Mouse (Mus musculus) limb, embryonic 10.5 days (tissue): ENCODE measurements around the gene 4931414P19Rik. TPM values are rescaled to one million over a fixed set of nuclear protein-coding genes. Genes with fewer than 3 reads are reported as not detected.

Source experiments
- DNase-seq: peaks from one replicate; pipeline ENCODE4 v3.0.0-alpha.2; 2017; ENCODE audit warnings: low spot score
- H3K27ac ChIP-seq: fragments of 300-500 bp; sonication (generic); 2 replicates; pipeline ENCODE4 v1.5.1; 2016; ENCODE audit warnings: mild to moderate bottlenecking
- H3K27me3 ChIP-seq: fragments of 300-500 bp; sonication (generic); 2 replicates; pipeline ENCODE4 v1.6.1; 2016; ENCODE audit warnings: low read depth, mild to moderate bottlenecking; ENCODE audit not compliant: poor library complexity, severe bottlenecking
- H3K36me3 ChIP-seq: fragments of 300-500 bp; sonication (generic); 2 replicates; pipeline ENCODE4 v1.6.1; 2016; ENCODE audit warnings: mild to moderate bottlenecking, moderate library complexity
- H3K4me1 ChIP-seq: fragments of 300-500 bp; sonication (generic); 2 replicates; pipeline ENCODE4 v1.6.1; 2016
- H3K4me3 ChIP-seq: fragments of 300-500 bp; sonication (generic); 2 replicates; pipeline ENCODE4 v1.5.1; 2016; ENCODE audit warnings: mild to moderate bottlenecking, moderate library complexity
- H3K9me3 ChIP-seq: fragments of 300-500 bp; sonication (generic); replicated peaks from 2 replicates; pipeline ENCODE4 v1.6.1; 2016; ENCODE audit warnings: mild to moderate bottlenecking
- WGBS: fragments of 180-500 bp; shearing (Covaris S2); methylation state at CpG from one replicate; pipeline ENCODE4 v1.1.7; 2016; 5-methylcytosine and 5-hydroxymethylcytosine counted together
- polyA plus RNA-seq: library from polyadenylated mRNA; unstranded; fragments of >200 nt; fragmentation: Nextera tagmentation; extraction: Ambion mirVana; gene quantifications from 2 replicates; pipeline ENCODE4 v1.2.1, GENCODE M21; 2016

4931414P19Rik gene
- polyA plus RNA-seq, 1 experiment from 2014 or later = 13.5 TPM

DNA sequence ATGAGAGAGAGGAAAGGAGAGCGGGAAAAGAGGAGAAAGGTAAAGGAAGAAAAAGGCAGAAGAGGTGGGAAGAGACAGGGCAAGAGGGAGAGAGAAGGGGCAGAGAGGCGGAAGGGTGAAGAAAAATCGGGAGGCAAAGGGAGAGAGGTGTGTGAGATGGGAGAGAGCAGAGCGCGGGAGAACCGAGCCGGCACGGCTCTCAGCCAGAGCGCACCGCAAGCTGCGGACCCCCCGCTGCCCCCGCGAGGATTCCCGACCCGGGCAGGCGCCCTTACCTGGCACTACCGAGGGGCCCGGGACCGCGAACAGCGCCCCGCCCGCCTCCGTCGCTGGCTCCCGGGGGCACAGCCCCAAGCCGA, 35.1 kb upstream of the 4931414P19Rik start, which contains the start of gene Gm17606:
TSS of gene Gm17606 (plus strand) at position 7 of the 359 bp plus-strand sequence.
- peaks cover 32% of the 10 kb centered on the region for H3K4me1 ChIP-seq
- DNase-seq = no peak
- H3K4me3 ChIP-seq = peak within 1 kb of the TSS; percentile 87
- peaks cover 74% of the 10 kb centered on the region for H3K36me3 ChIP-seq
- no peaks in the 10 kb centered on the region for H3K27me3 ChIP-seq
- no peaks in the 10 kb centered on the region for H3K9me3 ChIP-seq
- 1% methylated on average over 28 of the region's 28 CpGs for WGBS
- peak within 1 kb of the TSS; percentile 95 for H3K27ac ChIP-seq

DNA sequence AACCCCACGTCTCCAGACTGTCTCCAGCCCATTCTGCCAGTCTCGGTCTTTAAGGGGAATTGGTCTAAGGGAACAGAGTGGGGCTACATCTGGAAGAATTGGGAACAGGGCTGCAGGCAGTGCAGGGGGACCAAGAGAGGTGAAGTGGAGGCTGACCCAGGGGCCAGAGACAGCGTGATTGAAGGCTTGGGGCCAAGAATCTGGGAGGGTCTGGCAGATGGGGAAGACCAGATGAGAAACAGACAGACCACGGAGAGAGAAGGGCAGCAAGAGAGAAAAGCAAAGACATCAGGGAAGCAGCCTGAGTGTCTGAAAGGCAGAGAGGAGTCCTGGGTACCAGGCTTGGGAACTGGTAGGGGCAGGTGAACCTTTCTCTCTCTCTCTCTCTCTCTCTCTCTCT, 34.3 kb upstream of the 4931414P19Rik start:
- H3K4me1 ChIP-seq = peaks cover 32% of the 10 kb centered on the region
- H3K36me3 ChIP-seq = peaks cover 74% of the 10 kb centered on the region
- H3K27ac ChIP-seq = peak overlapping the region; percentile 95
- no peaks in the 10 kb centered on the region for H3K27me3 ChIP-seq
- no peaks in the 10 kb centered on the region for H3K9me3 ChIP-seq
- WGBS = 9% methylated on average over 4 of the region's 4 CpGs
- peak; percentile 43 for DNase-seq
- peak overlapping the region; percentile 87 for H3K4me3 ChIP-seq

- H3K27ac ChIP-seq = no peak overlapping the region
- no peak for DNase-seq
- no peaks in the 10 kb centered on the region for H3K9me3 ChIP-seq
- H3K4me3 ChIP-seq = no peak overlapping the region
- no peaks in the 10 kb centered on the region for H3K27me3 ChIP-seq
- peaks cover 32% of the 10 kb centered on the region for H3K4me1 ChIP-seq
- WGBS = 88% methylated on average over 5 of the region's 5 CpGs
- peaks cover 74% of the 10 kb centered on the region for H3K36me3 ChIP-seq
These were observed 32.4 kb upstream of the 4931414P19Rik start for GRCm38 (mm10) chr14:54638210-54638609.

- peak; percentile 78 for DNase-seq
- H3K36me3 ChIP-seq = peaks cover 75% of the 10 kb centered on the region
These were observed 31.2 kb upstream of the 4931414P19Rik start for GRCm38 (mm10) chr14:54636954-54637353.

GRCm38 (mm10) chr14:54634182-54634581, 28.4 kb upstream of the 4931414P19Rik start:
- 83% methylated on average over 4 of the region's 4 CpGs for WGBS
- no peak for DNase-seq
- no peak overlapping the region for H3K4me3 ChIP-seq
- H3K4me1 ChIP-seq = peaks cover 7% of the 10 kb centered on the region
- peaks cover 97% of the 10 kb centered on the region for H3K36me3 ChIP-seq
- H3K27ac ChIP-seq = no peak overlapping the region
- no peaks in the 10 kb centered on the region for H3K27me3 ChIP-seq
- no peaks in the 10 kb centered on the region for H3K9me3 ChIP-seq

More at GRCm38 (mm10) chr14:54636954-54637353, 31.2 kb upstream of the 4931414P19Rik start:
- WGBS = 51% methylated on average over 8 of the region's 8 CpGs
- H3K27ac ChIP-seq = no peak overlapping the region
- H3K9me3 ChIP-seq = no peaks in the 10 kb centered on the region
- no peak overlapping the region for H3K4me3 ChIP-seq
- H3K27me3 ChIP-seq = no peaks in the 10 kb centered on the region
- peaks cover 32% of the 10 kb centered on the region for H3K4me1 ChIP-seq

GRCm38 (mm10) chr14:54632252-54632651, 26.5 kb upstream of the 4931414P19Rik start:
- WGBS = 92% methylated on average over 37 of the region's 37 CpGs
- H3K36me3 ChIP-seq = peaks cover 81% of the 10 kb centered on the region

GRCm38 (mm10) chr14:54631240-54631599, 25.4 kb upstream of the 4931414P19Rik start:
- no peak for DNase-seq
- H3K4me3 ChIP-seq = no peak overlapping the region
- no peaks in the 10 kb centered on the region for H3K4me1 ChIP-seq
- 83% methylated on average over 4 of the region's 4 CpGs for WGBS
- H3K36me3 ChIP-seq = peaks cover 70% of the 10 kb centered on the region
- H3K9me3 ChIP-seq = no peaks in the 10 kb centered on the region
- no peak overlapping the region for H3K27ac ChIP-seq
- H3K27me3 ChIP-seq = no peaks in the 10 kb centered on the region

More at GRCm38 (mm10) chr14:54632252-54632651, 26.5 kb upstream of the 4931414P19Rik start:
- no peaks in the 10 kb centered on the region for H3K27me3 ChIP-seq
- no peaks in the 10 kb centered on the region for H3K9me3 ChIP-seq
- H3K27ac ChIP-seq = no peak overlapping the region
- no peak overlapping the region for H3K4me3 ChIP-seq
- DNase-seq = no peak
- no peaks in the 10 kb centered on the region for H3K4me1 ChIP-seq

GRCm38 (mm10) chr14:54630583-54631239, 24.9 kb upstream of the 4931414P19Rik start:
- no peak overlapping the region for H3K27ac ChIP-seq
- no peaks in the 10 kb centered on the region for H3K9me3 ChIP-seq
- WGBS = 86% methylated on average over 11 of the region's 11 CpGs
- H3K36me3 ChIP-seq = peaks cover 65% of the 10 kb centered on the region
- H3K27me3 ChIP-seq = no peaks in the 10 kb centered on the region
- no peaks in the 10 kb centered on the region for H3K4me1 ChIP-seq
- no peak for DNase-seq
- no peak overlapping the region for H3K4me3 ChIP-seq

DNA sequence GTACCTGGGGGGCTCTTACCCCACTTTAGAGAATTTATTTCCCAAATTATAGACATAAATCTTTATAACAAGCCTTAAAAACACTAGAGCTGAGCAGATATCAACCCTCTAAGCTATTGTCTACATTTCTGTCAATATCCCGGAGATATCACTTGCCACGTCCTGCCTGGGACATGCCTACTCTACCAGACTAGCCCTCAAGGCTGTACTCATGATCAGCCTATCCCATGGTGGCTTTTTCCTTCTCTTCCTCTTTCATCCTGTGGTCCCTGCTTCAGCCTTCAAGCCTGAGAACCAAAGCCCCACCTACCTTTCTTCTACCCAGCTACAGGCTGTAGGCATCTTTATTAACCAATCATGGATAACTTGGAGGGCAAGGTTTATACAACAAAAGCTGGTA, 24.0 kb upstream of the 4931414P19Rik start:
- H3K4me1 ChIP-seq = no peaks in the 10 kb centered on the region
- H3K9me3 ChIP-seq = no peaks in the 10 kb centered on the region
- no peaks in the 10 kb centered on the region for H3K27me3 ChIP-seq
- no peak overlapping the region for H3K27ac ChIP-seq
- H3K36me3 ChIP-seq = peaks cover 57% of the 10 kb centered on the region
- WGBS = 84% methylated on average over 2 of the region's 2 CpGs
- DNase-seq = no peak
- no peak overlapping the region for H3K4me3 ChIP-seq

GRCm38 (mm10) chr14:54628103-54628502, 22.3 kb upstream of the 4931414P19Rik start:
- H3K9me3 ChIP-seq = no peaks in the 10 kb centered on the region
- DNase-seq = no peak
- H3K36me3 ChIP-seq = peaks cover 40% of the 10 kb centered on the region
- no peak overlapping the region for H3K27ac ChIP-seq
- H3K4me3 ChIP-seq = no peak overlapping the region
- WGBS = 74% methylated on average over 5 of the region's 5 CpGs
- no peaks in the 10 kb centered on the region for H3K4me1 ChIP-seq
- H3K27me3 ChIP-seq = no peaks in the 10 kb centered on the region

DNA sequence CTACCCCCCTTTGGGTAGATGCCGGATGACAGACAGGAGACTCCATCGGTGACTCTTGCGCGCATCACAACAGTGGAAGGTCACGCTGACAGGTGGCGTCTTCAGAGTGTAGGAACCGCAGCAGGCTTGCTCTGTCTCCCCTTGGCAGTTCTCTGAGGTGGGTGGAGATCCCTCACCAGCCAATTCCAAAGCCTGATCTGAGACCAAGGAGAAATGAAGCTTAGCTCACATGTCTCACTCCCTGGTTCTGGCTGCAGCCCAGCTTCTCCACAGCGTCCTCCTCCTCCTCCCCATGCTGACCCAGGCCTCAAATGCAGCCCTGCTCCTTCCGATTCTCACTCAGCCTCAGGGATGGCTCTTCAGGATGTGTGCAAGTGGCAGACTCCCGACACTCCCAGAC, 19.2 kb upstream of the 4931414P19Rik start:
- no peaks in the 10 kb centered on the region for H3K27me3 ChIP-seq
- H3K9me3 ChIP-seq = no peaks in the 10 kb centered on the region
- WGBS = 81% methylated on average over 10 of the region's 10 CpGs
- H3K4me3 ChIP-seq = no peak overlapping the region
- DNase-seq = no peak
- H3K4me1 ChIP-seq = no peaks in the 10 kb centered on the region
- peaks cover 8% of the 10 kb centered on the region; the same call in 1 of the 2 replicates for H3K36me3 ChIP-seq
- no peak overlapping the region for H3K27ac ChIP-seq

- no peak overlapping the region for H3K27ac ChIP-seq
- WGBS = 87% methylated on average over 6 of the region's 6 CpGs
- no peaks in the 10 kb centered on the region for H3K9me3 ChIP-seq
- no peaks in the 10 kb centered on the region for H3K27me3 ChIP-seq
- no peak overlapping the region for H3K4me3 ChIP-seq
- no peaks in the 10 kb centered on the region for H3K36me3 ChIP-seq
- H3K4me1 ChIP-seq = no peaks in the 10 kb centered on the region
- no peak for DNase-seq
These were observed 17.5 kb upstream of the 4931414P19Rik start for GRCm38 (mm10) chr14:54623334-54623733.

DNA sequence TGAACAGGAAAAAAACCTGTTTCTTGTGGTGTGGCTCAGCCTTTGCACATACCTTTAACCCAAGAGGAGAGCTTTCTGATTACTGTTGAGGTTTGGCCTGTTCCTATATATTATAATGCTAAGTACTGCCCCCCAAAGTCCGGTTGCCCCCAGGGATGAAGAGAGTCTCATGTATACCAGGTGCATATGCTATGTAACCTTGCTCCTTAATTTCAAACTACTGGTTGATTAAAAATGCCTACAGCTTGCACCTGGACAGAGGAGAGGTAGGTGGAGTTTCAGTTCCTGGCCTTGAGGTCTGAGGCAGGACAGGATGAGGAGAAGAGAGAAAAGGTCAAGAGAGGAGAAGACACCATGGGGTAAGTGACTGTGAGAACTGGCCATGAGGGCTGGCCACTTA, 15.3 kb upstream of the 4931414P19Rik start, which contains the start of gene Psmb11:
TSS of gene Psmb11 (plus strand) at position 301 of the 400 bp plus-strand sequence.
- H3K27me3 ChIP-seq = no peaks in the 10 kb centered on the region
- H3K4me3 ChIP-seq = no peak within 1 kb of the TSS
- H3K36me3 ChIP-seq = peaks cover 5% of the 10 kb centered on the region
- H3K9me3 ChIP-seq = no peaks in the 10 kb centered on the region
- H3K27ac ChIP-seq = no peak within 1 kb of the TSS
- H3K4me1 ChIP-seq = peaks cover 8% of the 10 kb centered on the region
- no peak for DNase-seq
- WGBS = 91% methylated on average over 1 of the region's 1 CpGs
